Mouse (Mus musculus) liver, postnatal 0 days (tissue): ENCODE results near the gene Acads.

Experiments used
- CTCF ChIP-seq: sonication (generic); IDR thresholded peaks from 2 replicates; pipeline ENCODE4 v1.5.1; 2016; ENCODE audit warnings: antibody characterized with exemption, low read depth
- EP300 ChIP-seq: IDR thresholded peaks from 2 replicates; pipeline ENCODE4 v1.6.1; 2016; ENCODE audit warnings: antibody characterized with exemption, low read depth, mild to moderate bottlenecking

DNA sequence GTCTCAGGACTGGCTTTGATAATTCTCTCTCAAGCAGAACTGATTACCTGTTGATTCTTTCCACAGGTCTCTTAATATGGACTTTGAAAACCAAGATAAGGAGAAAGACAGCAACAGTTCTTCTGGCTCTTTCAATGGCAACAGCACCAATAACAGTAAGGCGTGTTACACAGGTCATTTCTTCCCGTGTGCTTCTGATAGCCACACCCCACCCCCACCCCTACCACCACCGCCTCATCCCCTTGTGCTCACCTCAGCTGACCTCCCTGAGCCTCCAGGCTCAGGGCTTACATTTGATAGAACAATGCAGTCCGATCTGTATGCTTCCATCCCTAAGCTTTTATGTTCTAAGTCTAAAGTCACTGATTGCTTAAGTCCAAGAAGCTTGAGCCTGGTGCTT lies 44.4 kb downstream of the Acads start:
- TF ChIP-seq CTCF (no peak), EP300 (no peak)
